Mouse (Mus musculus) bone marrow, adult 2 months (tissue): ENCODE results near the gene Xpr1.

Experiments
- CTCF ChIP-seq: fragments of 200-500 bp; IDR thresholded peaks from 2 replicates; pipeline ENCODE4 v1.5.1; 2011; ENCODE audit warnings: low read length, control low read depth; ENCODE audit not compliant: control insufficient read depth, insufficient read depth
- POLR2A ChIP-seq: fragments of 200-500 bp; IDR thresholded peaks from 2 replicates; pipeline ENCODE4 v1.6.1; 2011; ENCODE audit warnings: low read depth, mild to moderate bottlenecking, control low read depth, low read length, borderline replicate concordance; ENCODE audit not compliant: control insufficient read depth

DNA sequence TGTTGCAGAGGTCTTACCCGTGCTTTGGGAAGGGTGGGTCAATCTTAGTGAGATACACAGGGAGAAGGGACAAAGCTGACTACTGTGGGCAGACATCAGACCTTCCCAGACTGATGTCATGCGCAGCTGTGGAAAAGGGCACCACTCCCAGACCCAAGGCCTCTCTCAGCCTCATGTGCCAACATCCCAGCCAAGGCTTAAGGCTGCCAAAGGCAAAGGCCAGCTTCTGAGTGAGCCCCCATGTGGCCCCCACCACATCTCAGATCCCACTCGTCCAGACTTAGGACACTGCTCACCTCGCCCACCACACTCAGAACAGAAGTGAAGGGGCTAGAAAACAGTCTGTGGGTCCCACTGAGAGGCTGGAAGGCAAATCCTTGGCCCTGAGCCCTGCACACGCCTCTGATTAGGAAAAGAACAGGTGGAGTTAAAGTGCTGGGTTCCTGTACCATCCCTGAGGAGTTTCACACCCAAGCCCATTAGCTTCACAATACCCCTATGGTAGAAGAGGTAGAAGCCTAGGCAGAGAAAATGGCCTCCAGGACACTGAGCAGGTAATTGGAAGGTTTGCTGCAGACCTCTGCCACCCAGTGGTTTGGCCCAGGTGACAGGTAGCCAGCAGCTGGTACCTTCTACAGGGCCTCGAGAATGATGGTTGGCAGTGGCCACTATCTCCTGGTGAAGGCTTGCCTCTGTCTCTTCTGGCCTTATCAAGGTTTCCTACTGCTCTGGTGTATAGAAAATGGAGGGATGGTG is 177.1 kb downstream of the Xpr1 start:
- TF ChIP-seq POLR2A, result no peak
- TF ChIP-seq CTCF, result no peak
